Mouse (Mus musculus) cortical plate, adult 2 months (tissue): Measurements from ENCODE around the gene Polrmt.

Source experiments
- CTCF ChIP-seq: fragments of 200-500 bp; IDR thresholded peaks from 2 replicates; pipeline ENCODE4 v1.5.1; 2011; ENCODE audit warnings: mild to moderate bottlenecking, control low read depth, low read length; ENCODE audit not compliant: insufficient read depth; ENCODE audit errors: extremely low read depth
- POLR2A ChIP-seq: fragments of 200-500 bp; IDR thresholded peaks from 2 replicates; pipeline ENCODE4 v1.6.1; 2011; ENCODE audit warnings: mild to moderate bottlenecking, low read length, control low read depth; ENCODE audit not compliant: insufficient read depth; ENCODE audit errors: extremely low read depth

GRCm38 (mm10) chr10:79728323-79729249 is 17.8 kb downstream of the Polrmt start:
- no peak for TF ChIP-seq CTCF
- TF ChIP-seq POLR2A: no peak
